Comparison of ENCODE assay signal across 30 mouse cellular contexts in the genomic region with DNA sequence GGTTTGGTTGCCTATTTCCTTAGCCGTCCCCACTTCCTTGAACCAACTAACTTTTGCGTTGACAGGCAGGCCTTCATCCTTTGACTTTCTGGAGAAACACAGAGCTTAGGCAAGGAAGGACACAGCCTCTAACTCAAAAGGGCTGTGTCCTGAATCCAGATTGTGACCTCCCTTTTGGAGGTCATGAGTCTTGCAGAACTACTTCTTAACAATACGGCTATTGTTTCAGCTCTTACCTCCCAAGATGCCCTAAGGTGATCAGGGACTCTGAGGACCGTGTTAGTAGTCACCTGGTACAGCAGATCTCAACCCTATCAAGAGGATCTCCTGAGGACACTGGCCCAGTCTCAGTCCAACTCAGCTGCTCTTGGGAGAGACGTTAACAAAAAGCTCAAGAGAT. TPM values are rescaled to one million over a fixed set of nuclear protein-coding genes. Genes with fewer than 3 reads are reported as not detected.
DNase-seq lines count a peak whose midpoint lies in the region; ATAC-seq and TF ChIP-seq lines count a peak whose summit lies in the region.
"Had no signal": no experiment of that assay in that cellular context is flagged by ENCODE, and none has a peak within 500 bp of the region (broad histone marks: within the 10 kb centered on the region; RNA-seq: fewer than 3 reads in every experiment).

No protein-coding gene starts in this region.

- H3K9ac ChIP-seq in kidney, embryonic 15.5 days: no peak overlapping the region
- H3K9ac ChIP-seq in ES-E14 (ENCODE audit: insufficient read depth, low read depth, low read length, poor library complexity, severe bottlenecking): no peak overlapping the region
- no peak overlapping the region for H3K9ac ChIP-seq in forebrain, embryonic 14.5 days (ENCODE audit: low read length)
- H3K9ac ChIP-seq: embryonic facial prominence, embryonic 15.5 days; forebrain, embryonic 13.5 days; heart, embryonic 12.5 days; hindbrain, embryonic 13.5 days had no signal

- no peak overlapping the region for H3K4me3 ChIP-seq in kidney, embryonic 15.5 days (replicated peaks)
- H3K4me3 ChIP-seq in E14TG2a.4 (replicated peaks; ENCODE audit: low read length) (peak overlapping the region; percentile 43), ES-E14 (ENCODE audit: insufficient read depth in 1 of 2, low read depth in 1 of 2, low read length in 2 of 2, poor library complexity in 1 of 2, severe bottlenecking in 1 of 2) (no peak overlapping the region)
- H3K4me3 ChIP-seq in forebrain, embryonic 14.5 days (ENCODE audit: low read depth, low read length): no peak overlapping the region
- H3K4me3 ChIP-seq: embryonic facial prominence, embryonic 15.5 days; forebrain, embryonic 13.5 days; heart, embryonic 12.5 days; hindbrain, embryonic 13.5 days; megakaryocyte, embryonic 14.5 days had no signal

- H3K27ac ChIP-seq in kidney, embryonic 15.5 days: peak overlapping the region; percentile 62; the same call in 1 of the 2 replicates
- no peak overlapping the region; the same call in 1 of the 2 replicates for H3K27ac ChIP-seq in ES-E14 (ENCODE audit: insufficient read depth, low read depth, low read length, poor library complexity, severe bottlenecking)
- no peak overlapping the region for H3K27ac ChIP-seq in forebrain, embryonic 14.5 days (ENCODE audit: low read depth, low read length)
- H3K27ac ChIP-seq: embryonic facial prominence, embryonic 15.5 days; forebrain, embryonic 13.5 days; hindbrain, embryonic 13.5 days had no signal

- peaks cover 22% of the 10 kb centered on the region for H3K36me3 ChIP-seq in kidney, embryonic 15.5 days
- peaks cover 51% of the 10 kb centered on the region for H3K36me3 ChIP-seq in E14TG2a.4 (ENCODE audit: insufficient read depth, low read length)
- H3K36me3 ChIP-seq in ES-E14 (ENCODE audit: control insufficient read depth, insufficient read depth, low read length, poor library complexity, severe bottlenecking): peaks cover 8% of the 10 kb centered on the region; the same call in 1 of the 2 replicates
- H3K36me3 ChIP-seq in forebrain, embryonic 14.5 days (ENCODE audit: control insufficient read depth, insufficient read depth, low read length): no peaks in the 10 kb centered on the region

- no peak for ATAC-seq in kidney, embryonic 15.5 days (replicated peaks; ENCODE audit: low FRiP score)
- no peak for ATAC-seq in forebrain, embryonic 14.5 days
- ATAC-seq: CD4-positive, CD25-positive, alpha-beta regulatory T cell, adult 4 months; forebrain, embryonic 13.5 days; intestine, embryonic 16.5 days had no signal

- H3K4me2 ChIP-seq in kidney, embryonic 15.5 days: no peak overlapping the region
- H3K4me2 ChIP-seq in forebrain, embryonic 14.5 days (ENCODE audit: low read length): no peak overlapping the region
- H3K4me2 ChIP-seq: embryonic facial prominence, embryonic 15.5 days; forebrain, embryonic 13.5 days; heart, embryonic 12.5 days; hindbrain, embryonic 13.5 days had no signal

- peaks cover 39% of the 10 kb centered on the region for H3K4me1 ChIP-seq in kidney, embryonic 15.5 days
- peaks cover 81% of the 10 kb centered on the region for H3K4me1 ChIP-seq in E14TG2a.4 (replicated peaks; ENCODE audit: low read depth, low read length)
- H3K4me1 ChIP-seq in ES-E14 (ENCODE audit: control insufficient read depth in 2 of 2, insufficient read depth in 2 of 2, low read length in 2 of 2, poor library complexity in 1 of 2): peaks cover 2 to 31% of the 10 kb centered on the region in 2 experiments; a peak in 3 of 4 replicates
- no peaks in the 10 kb centered on the region for H3K4me1 ChIP-seq in forebrain, embryonic 14.5 days (ENCODE audit: control insufficient read depth, insufficient read depth, low read length)
- H3K4me1 ChIP-seq: forebrain, embryonic 13.5 days; hindbrain, embryonic 13.5 days had no signal

- TF ChIP-seq CTCF in E14TG2a.4 (conservative IDR thresholded peaks at IDR 0.05; ENCODE audit: low read length): no peak

- intact Hi-C loops in left cerebral cortex, postnatal 25 days (cut with DNase I): no loop called here

- in situ Hi-C loops in ES-E14 (cut with MboI; ENCODE audit: low sequenced_read_pairs in 2 of 2, unreplicated experiment in 2 of 2): no loop called here

- no peak for DNase-seq in kidney, postnatal 36 days
- DNase-seq in ES-E14 (ENCODE audit: low read depth, low spot score): peak; percentile 51
- DNase-seq in fat pad, adult 2 months (ENCODE audit: extremely low read depth, low read depth, low spot score): peak; percentile 81
- DNase-seq in left cerebral cortex, postnatal 25 days (ENCODE audit: low spot score in 2 of 2): no peak
- DNase-seq in forebrain, embryonic 14.5 days (ENCODE audit: low spot score): no peak
- DNase-seq: adrenal gland, adult 2 months; adrenal gland, postnatal 36 days; cerebellum, adult 8-10 months; cerebellum, postnatal 36 days; gastrocnemius, postnatal 25 days; heart, adult 18-20 months; heart, postnatal 4 days; kidney, adult 9 months; kidney, postnatal 25 days; layer of hippocampus, postnatal 36 days; liver; lung, postnatal 36 days; midbrain, embryonic 14.5 days; retina, postnatal 1 day; right cerebral cortex, postnatal 14 days; thymus, postnatal 14 days had no signal

- WGBS in kidney, embryonic 15.5 days: 70% methylated on average over 5 of the region's 5 CpGs
- 78% methylated on average over 5 of the region's 5 CpGs for WGBS in forebrain, embryonic 14.5 days

- H3K27me3 ChIP-seq in kidney, embryonic 15.5 days: no peaks in the 10 kb centered on the region
- no peaks in the 10 kb centered on the region for H3K27me3 ChIP-seq in E14TG2a.4 (ENCODE audit: insufficient read depth, low read length)
- no peaks in the 10 kb centered on the region for H3K27me3 ChIP-seq in forebrain, embryonic 14.5 days (replicated peaks; ENCODE audit: control insufficient read depth, insufficient read depth, low read length)
- H3K27me3 ChIP-seq: embryonic facial prominence, embryonic 15.5 days; forebrain, embryonic 13.5 days; heart, embryonic 12.5 days; hindbrain, embryonic 13.5 days; megakaryocyte, embryonic 14.5 days had no signal

- no peaks in the 10 kb centered on the region for H3K9me3 ChIP-seq in kidney, embryonic 15.5 days (replicated peaks)
- H3K9me3 ChIP-seq in E14TG2a.4 (ENCODE audit: low read length): no peaks in the 10 kb centered on the region
- no peaks in the 10 kb centered on the region for H3K9me3 ChIP-seq in ES-E14 (ENCODE audit: control insufficient read depth, insufficient read depth, low read depth, low read length)
- no peaks in the 10 kb centered on the region for H3K9me3 ChIP-seq in forebrain, embryonic 14.5 days (replicated peaks; ENCODE audit: control insufficient read depth, low read length)
- H3K9me3 ChIP-seq: embryonic facial prominence, embryonic 15.5 days; forebrain, embryonic 13.5 days; heart, embryonic 12.5 days; hindbrain, embryonic 13.5 days; megakaryocyte, embryonic 14.5 days had no signal

TF ChIP-seq in ES-E14, 5 proteins besides CTCF, POLR2A, EP300 and RAD21:
- no peak for TF ChIP-seq CHD2 (IDR thresholded peaks at IDR 0.05; ENCODE audit: low read depth, low read length)
- TF ChIP-seq ZC3H11A (IDR thresholded peaks at IDR 0.05; ENCODE audit: borderline replicate concordance, low read depth, low read length): no peak
- no peak for TF ChIP-seq HCFC1 (IDR thresholded peaks at IDR 0.05; ENCODE audit: borderline replicate concordance, insufficient read depth, low read length)
- TF ChIP-seq MAFK (IDR thresholded peaks at IDR 0.05; ENCODE audit: insufficient read depth, low read depth, low read length): no peak
- TF ChIP-seq ZNF384 (IDR thresholded peaks at IDR 0.05; ENCODE audit: low read depth, low read length): no peak

RNA-seq across cellular contexts. Expression of gene B4galt1, which starts 28.7 kb away (rescaled TPM):
- polyA plus RNA-seq in kidney, embryonic 15.5 days (2015; fragmentation: Nextera tagmentation; extraction: Ambion mirVana): 46.3 and 46.4 TPM in 2 replicates
- 29.2 and 35.8 TPM in 2 replicates for total RNA-seq in ES-E14 (2012; rRNA removed)
- total RNA-seq in left cerebral cortex, postnatal 25 days (2021): 1 to 10 TPM; 5.2 to 6.5 TPM
- 6.8 and 7.8 TPM in 2 replicates for polyA plus RNA-seq in forebrain, embryonic 14.5 days (2014; fragmentation: Nextera tagmentation; extraction: Ambion mirVana)

Comparison
In these comparisons a context has a peak if more than half of its experiments do, and no peak if none do; other contexts are left out.
1. DNase-seq: peak in ES-E14 (single experiment) and fat pad, adult 2 months (single experiment); none in kidney, postnatal 36 days (0 of 2), left cerebral cortex, postnatal 25 days (0 of 2) and forebrain, embryonic 14.5 days (single experiment).